Mouse (Mus musculus): ENCODE measurements around the gene Agtpbp1. TPM values are rescaled to one million over a fixed set of nuclear protein-coding genes. Genes with fewer than 3 reads are reported as not detected.

Agtpbp1 gene
- polyA plus RNA-seq, 1 experiment = 0.53 TPM

- no peak for TF ChIP-seq GATA1 (IDR thresholded peaks at IDR 0.05; ENCODE audit: borderline replicate concordance, low read length)
- TF ChIP-seq FLI1 (IDR thresholded peaks at IDR 0.05; ENCODE audit: low read length) = no peak
- Histone ChIP-seq H3K36me3 (replicated peaks; ENCODE audit: low read length) (no peaks in the 10 kb centered on the region), H3K9me3 (no peaks in the 10 kb centered on the region), H3K4me1 (peaks cover 44% of the 10 kb centered on the region), H3K27me3 (replicated peaks) (peaks cover 2% of the 10 kb centered on the region), H3K4me3 (replicated peaks) (peak overlapping the region; percentile 100)
Measured at GRCm38 (mm10) chr13:59557185-59557985, 27.6 kb downstream of the Agtpbp1 start.

GRCm38 (mm10) chr13:59556670-59557069 lies 28.4 kb downstream of the Agtpbp1 start:
- TF ChIP-seq GATA1 (IDR thresholded peaks at IDR 0.05; ENCODE audit: borderline replicate concordance, low read length) (no peak), FLI1 (IDR thresholded peaks at IDR 0.05; ENCODE audit: low read length) (no peak)
- Histone ChIP-seq H3K4me3 (replicated peaks) (peak overlapping the region; percentile 100), H3K36me3 (replicated peaks; ENCODE audit: low read length) (peaks cover 2% of the 10 kb centered on the region), H3K9me3 (no peaks in the 10 kb centered on the region), H3K27me3 (replicated peaks) (no peaks in the 10 kb centered on the region), H3K4me1 (peaks cover 38% of the 10 kb centered on the region)

GRCm38 (mm10) chr13:59555613-59556192 lies 29.3 kb downstream of the Agtpbp1 start:
- H3K4me3 ChIP-seq (replicated peaks) = peak overlapping the region; percentile 77
- H3K27me3 ChIP-seq (replicated peaks) = no peaks in the 10 kb centered on the region
- H3K4me1 ChIP-seq = peaks cover 44% of the 10 kb centered on the region
- TF ChIP-seq GATA1 (IDR thresholded peaks at IDR 0.05; ENCODE audit: borderline replicate concordance, low read length) (no peak), FLI1 (IDR thresholded peaks at IDR 0.05; ENCODE audit: low read length) (no peak)
- no peaks in the 10 kb centered on the region for H3K9me3 ChIP-seq
- H3K36me3 ChIP-seq (replicated peaks; ENCODE audit: low read length) = peaks cover 6% of the 10 kb centered on the region

- TF ChIP-seq GATA1 (IDR thresholded peaks at IDR 0.05; ENCODE audit: borderline replicate concordance, low read length) (no peak), FLI1 (IDR thresholded peaks at IDR 0.05; ENCODE audit: low read length) (no peak)
- H3K27me3 ChIP-seq (replicated peaks) = no peaks in the 10 kb centered on the region
- H3K36me3 ChIP-seq (replicated peaks; ENCODE audit: low read length) = peaks cover 6% of the 10 kb centered on the region
- peaks cover 52% of the 10 kb centered on the region for H3K4me1 ChIP-seq
- H3K4me3 ChIP-seq (replicated peaks) = peak overlapping the region; percentile 77
- no peaks in the 10 kb centered on the region for H3K9me3 ChIP-seq
Measured at GRCm38 (mm10) chr13:59554772-59555505, 30.1 kb downstream of the Agtpbp1 start.

GRCm38 (mm10) chr13:59552751-59553150 lies 32.3 kb downstream of the Agtpbp1 start:
- TF ChIP-seq FLI1 (IDR thresholded peaks at IDR 0.05; ENCODE audit: low read length) (no peak), GATA1 (IDR thresholded peaks at IDR 0.05; ENCODE audit: borderline replicate concordance, low read length) (no peak)

GRCm38 (mm10) chr13:59552286-59552685 lies 32.7 kb downstream of the Agtpbp1 start:
- no peak overlapping the region for H3K4me3 ChIP-seq (replicated peaks)
- H3K36me3 ChIP-seq (replicated peaks; ENCODE audit: low read length) = peaks cover 6% of the 10 kb centered on the region
- peaks cover 61% of the 10 kb centered on the region for H3K4me1 ChIP-seq
- no peaks in the 10 kb centered on the region for H3K9me3 ChIP-seq
- TF ChIP-seq FLI1 (IDR thresholded peaks at IDR 0.05; ENCODE audit: low read length) = no peak
- TF ChIP-seq GATA1 (IDR thresholded peaks at IDR 0.05; ENCODE audit: borderline replicate concordance, low read length) = no peak
- no peaks in the 10 kb centered on the region for H3K27me3 ChIP-seq (replicated peaks)

More at GRCm38 (mm10) chr13:59552751-59553150, 32.3 kb downstream of the Agtpbp1 start:
- peaks cover 6% of the 10 kb centered on the region for H3K36me3 ChIP-seq (replicated peaks; ENCODE audit: low read length)
- H3K4me1 ChIP-seq = peaks cover 59% of the 10 kb centered on the region
- H3K27me3 ChIP-seq (replicated peaks) = no peaks in the 10 kb centered on the region
- H3K9me3 ChIP-seq = no peaks in the 10 kb centered on the region
- H3K4me3 ChIP-seq (replicated peaks) = no peak overlapping the region

- H3K36me3 ChIP-seq (replicated peaks; ENCODE audit: low read length) = peaks cover 6% of the 10 kb centered on the region
- H3K4me3 ChIP-seq (replicated peaks) = no peak overlapping the region
- no peaks in the 10 kb centered on the region for H3K9me3 ChIP-seq
- H3K4me1 ChIP-seq = peaks cover 66% of the 10 kb centered on the region
- TF ChIP-seq GATA1 (IDR thresholded peaks at IDR 0.05; ENCODE audit: borderline replicate concordance, low read length) (no peak), FLI1 (IDR thresholded peaks at IDR 0.05; ENCODE audit: low read length) (no peak)
- no peaks in the 10 kb centered on the region for H3K27me3 ChIP-seq (replicated peaks)
Measured at GRCm38 (mm10) chr13:59549318-59549798, 35.7 kb downstream of the Agtpbp1 start.

- Histone ChIP-seq H3K4me1 (peaks cover 78% of the 10 kb centered on the region), H3K9me3 (no peaks in the 10 kb centered on the region), H3K4me3 (replicated peaks) (no peak overlapping the region), H3K27me3 (replicated peaks) (no peaks in the 10 kb centered on the region), H3K36me3 (replicated peaks; ENCODE audit: low read length) (peaks cover 11% of the 10 kb centered on the region)
- TF ChIP-seq GATA1 (IDR thresholded peaks at IDR 0.05; ENCODE audit: borderline replicate concordance, low read length) (no peak), FLI1 (IDR thresholded peaks at IDR 0.05; ENCODE audit: low read length) (no peak)
Measured at GRCm38 (mm10) chr13:59547716-59548115, 37.3 kb downstream of the Agtpbp1 start.

GRCm38 (mm10) chr13:59547091-59547490 lies 37.9 kb downstream of the Agtpbp1 start:
- Histone ChIP-seq H3K36me3 (replicated peaks; ENCODE audit: low read length) (peaks cover 13% of the 10 kb centered on the region), H3K9me3 (no peaks in the 10 kb centered on the region), H3K4me3 (replicated peaks) (no peak overlapping the region), H3K4me1 (peaks cover 84% of the 10 kb centered on the region), H3K27me3 (replicated peaks) (no peaks in the 10 kb centered on the region)
- TF ChIP-seq GATA1 (IDR thresholded peaks at IDR 0.05; ENCODE audit: borderline replicate concordance, low read length) (no peak), FLI1 (IDR thresholded peaks at IDR 0.05; ENCODE audit: low read length) (no peak)
